Mouse (Mus musculus) cerebellum, adult 2 months (tissue): ENCODE measurements around the gene Rmi2.

ENCODE experiments used
- CTCF ChIP-seq: fragments of 200-500 bp; IDR thresholded peaks from 2 replicates; pipeline ENCODE4 v1.5.1; 2011; ENCODE audit warnings: low read depth, mild to moderate bottlenecking, control low read depth, low read length, moderate library complexity, borderline replicate concordance; ENCODE audit not compliant: insufficient read depth
- POLR2A ChIP-seq: fragments of 200-500 bp; IDR thresholded peaks from 2 replicates; pipeline ENCODE4 v1.6.1; 2011; ENCODE audit warnings: low read length, control low read depth, borderline replicate concordance; ENCODE audit not compliant: insufficient read depth

- TF ChIP-seq CTCF = no peak
- TF ChIP-seq POLR2A = no peak
Measured at GRCm38 (mm10) chr16:10937497-10937896, 102.6 kb downstream of the Rmi2 start.
